Mouse (Mus musculus): Measurements from ENCODE around the gene Avpr1b. TPM values are rescaled to one million over a fixed set of nuclear protein-coding genes. Genes with fewer than 3 reads are reported as not detected.

Gene Avpr1b
- polyA plus RNA-seq, 1 experiment = not detected

Other genes with a start within 250 kb of the Avpr1b start
- gene Srgap2, start 71.9 kb upstream of the Avpr1b start, polyA plus RNA-seq (2012; rRNA removed) = 42.7 and 48.4 TPM in 2 replicates
- gene Fam72a, start 71.3 kb upstream of the Avpr1b start, polyA plus RNA-seq (2012; rRNA removed) = 0.90 TPM in 2 replicates
- not detected in 2 replicates for gene Ctse, start 39.1 kb downstream of the Avpr1b start, polyA plus RNA-seq (2012; rRNA removed)
- gene Rab7b, start 89.5 kb downstream of the Avpr1b start, polyA plus RNA-seq (2012; rRNA removed) = 2.7 and 3.4 TPM in 2 replicates
- gene Slc26a9, start 144.8 kb downstream of the Avpr1b start, polyA plus RNA-seq (2012; rRNA removed) = 0.06 TPM in 1 of 2 replicates, not detected in the other
- gene Pm20d1, start 198.1 kb downstream of the Avpr1b start, polyA plus RNA-seq (2012; rRNA removed) = 2.3 and 2.5 TPM in 2 replicates
- gene Slc41a1, start 228.3 kb downstream of the Avpr1b start, polyA plus RNA-seq (2012; rRNA removed) = 37.3 and 39.2 TPM in 2 replicates

All from frontal cortex, adult 2 months (tissue).